Mouse (Mus musculus) retina, postnatal 1 day (tissue): ENCODE data around the gene Epb41l2.

Experiments
- DNase-seq: peaks from one replicate; pipeline ENCODE4 v3.0.0-alpha.2; 2012

The Epb41l2 gene

DNA sequence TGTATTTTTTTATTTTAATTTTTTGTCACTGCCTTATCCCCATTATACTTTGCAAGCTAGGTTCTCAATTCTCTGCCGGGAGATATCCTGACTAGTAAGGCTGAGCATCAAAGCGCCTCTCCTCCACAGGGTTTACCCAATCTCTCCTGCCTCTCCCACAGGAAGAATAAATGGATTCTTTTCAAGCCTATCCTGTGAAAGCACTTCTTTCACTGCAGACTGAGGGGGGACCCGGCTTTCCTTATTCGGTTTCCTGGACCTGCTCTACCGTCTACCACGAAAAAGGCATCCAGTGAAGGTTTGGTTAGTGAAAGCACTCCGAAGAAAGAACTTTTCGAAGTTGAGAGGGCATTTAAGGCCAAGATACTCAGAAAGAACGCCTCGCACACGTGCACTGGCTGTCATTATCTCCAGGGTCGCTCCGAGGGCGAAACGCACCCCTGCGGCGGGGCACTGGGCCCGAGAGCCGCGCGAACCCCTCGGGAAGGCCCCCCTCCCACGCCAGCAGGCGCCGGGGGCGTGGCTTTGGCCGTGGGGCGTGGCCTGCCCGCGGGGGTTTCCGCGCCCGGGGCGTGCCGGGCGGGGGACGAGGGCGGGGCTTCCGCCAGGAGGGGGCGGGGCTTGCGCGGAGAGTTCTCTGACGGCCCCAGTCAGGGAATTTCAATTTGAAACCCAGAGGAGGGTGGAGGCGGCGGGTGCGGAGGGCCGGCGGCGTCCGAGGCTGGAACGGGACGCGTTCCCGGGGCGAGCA lies at the start of gene Epb41l2:
Epb41l2 (plus strand) TSS at position 591 of the 751 bp plus-strand sequence.
- peak; percentile 91 for DNase-seq

DNA sequence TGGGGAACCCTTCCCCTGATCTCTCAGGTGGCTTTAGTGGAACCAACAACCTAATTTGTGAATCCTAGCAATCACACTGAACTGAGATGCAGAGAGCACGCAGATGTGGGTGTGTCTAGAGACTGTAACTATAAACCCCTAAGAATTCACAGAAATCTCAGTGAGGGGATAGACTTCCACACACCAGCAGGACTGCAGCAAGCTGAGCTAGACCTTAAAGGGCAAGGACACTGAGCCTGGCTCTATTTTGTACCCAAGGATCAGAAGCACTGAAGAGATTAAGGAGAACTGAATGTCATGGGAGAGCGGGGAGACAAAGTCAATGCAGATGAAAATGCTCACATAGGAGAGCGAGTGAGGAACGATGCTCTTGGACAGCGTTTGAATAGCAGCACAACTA lies 49.6 kb upstream of the Epb41l2 start:
- DNase-seq, result no peak

- no peak for DNase-seq
These were observed 48.9 kb upstream of the Epb41l2 start for GRCm38 (mm10) chr10:25310736-25311135.

DNA sequence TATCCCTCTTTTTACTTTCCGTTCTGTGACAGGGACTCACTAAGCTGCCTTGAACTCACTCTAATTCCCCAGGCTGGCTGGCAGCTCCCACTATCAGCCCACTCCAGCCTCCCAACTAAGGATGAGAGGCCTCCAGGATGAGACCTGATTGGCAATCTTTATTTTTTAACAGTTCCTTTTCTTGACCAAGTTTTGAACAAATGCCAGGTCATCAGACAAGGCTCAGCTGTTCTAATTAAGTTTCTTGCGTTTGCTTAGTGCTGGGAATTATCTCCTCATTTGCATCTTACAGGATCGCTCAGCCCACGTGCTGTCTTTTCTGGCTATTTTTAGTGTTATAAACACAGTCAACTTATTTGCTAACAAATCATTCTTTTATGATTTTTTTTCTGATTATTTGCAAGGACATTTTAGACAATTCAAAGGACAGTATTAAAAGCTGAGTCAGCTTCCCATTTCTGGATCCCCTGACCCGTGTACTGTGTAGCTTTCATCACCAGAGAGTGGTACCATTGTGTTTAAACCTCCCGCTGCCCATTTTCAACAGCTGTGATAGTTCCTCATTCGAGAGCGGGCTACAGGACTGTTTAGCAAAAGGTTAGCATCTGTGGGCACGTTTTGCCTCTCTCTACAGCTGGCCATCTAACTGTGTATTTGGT lies 47.9 kb upstream of the Epb41l2 start:
- peak; percentile 68 for DNase-seq

DNA sequence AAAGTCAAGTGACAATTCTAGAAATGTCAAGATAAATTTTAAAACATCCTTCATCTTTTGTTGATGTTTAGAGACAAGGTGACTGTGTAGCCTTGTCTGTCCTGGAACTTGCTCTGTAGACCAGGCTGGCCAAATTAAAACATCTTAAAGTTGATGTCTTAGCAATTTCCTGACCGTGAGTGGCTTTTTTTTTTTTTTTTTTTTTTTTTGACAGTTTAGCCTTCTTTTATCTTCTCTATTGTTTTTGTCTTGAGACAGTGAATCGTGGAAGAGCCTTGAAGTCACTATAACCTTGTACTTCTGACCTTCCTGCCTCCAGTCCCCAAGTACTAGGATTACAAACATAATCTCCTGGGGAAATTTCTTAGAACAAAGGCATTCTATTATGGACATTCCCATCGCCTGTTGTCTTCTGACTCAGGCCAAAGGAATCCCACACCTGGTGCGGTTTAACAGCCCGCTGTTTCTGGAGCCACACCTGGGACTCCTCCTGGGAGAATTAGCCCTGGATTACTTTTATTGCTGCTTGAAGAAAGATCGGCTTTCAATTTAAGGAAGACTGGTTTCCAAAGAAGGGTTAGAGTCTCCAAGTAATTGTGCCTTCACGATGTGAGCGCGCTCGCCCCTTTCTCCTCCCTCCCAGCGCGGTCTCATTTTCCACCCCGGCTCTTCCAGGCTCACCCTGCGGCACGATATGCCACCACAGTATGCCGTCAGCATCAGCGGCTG lies 45.6 kb upstream of the Epb41l2 start:
- DNase-seq, result no peak

GRCm38 (mm10) chr10:25317665-25318064 lies 41.9 kb upstream of the Epb41l2 start:
- DNase-seq, result no peak

DNA sequence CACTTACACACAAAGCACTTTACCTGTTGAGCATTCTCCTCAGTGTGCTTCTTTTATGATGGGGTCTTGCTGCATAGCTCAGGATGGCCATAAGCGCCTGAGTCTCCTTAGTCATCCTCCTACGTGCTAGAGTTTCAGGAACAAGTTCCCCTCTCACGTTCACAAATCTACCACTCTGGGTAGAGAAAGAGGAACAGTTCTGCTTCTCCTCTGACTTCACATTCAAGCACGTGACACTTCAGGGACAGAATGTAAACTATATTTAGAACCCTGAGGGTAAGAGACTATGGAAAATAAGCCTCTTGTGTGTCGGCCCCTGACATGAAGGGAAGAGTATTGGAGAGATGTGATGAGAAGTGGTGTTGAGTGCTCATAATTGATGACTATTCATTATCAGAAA lies 41.2 kb upstream of the Epb41l2 start:
- DNase-seq, result no peak

- no peak for DNase-seq
These were observed 40.1 kb upstream of the Epb41l2 start for GRCm38 (mm10) chr10:25319531-25319930.

DNA sequence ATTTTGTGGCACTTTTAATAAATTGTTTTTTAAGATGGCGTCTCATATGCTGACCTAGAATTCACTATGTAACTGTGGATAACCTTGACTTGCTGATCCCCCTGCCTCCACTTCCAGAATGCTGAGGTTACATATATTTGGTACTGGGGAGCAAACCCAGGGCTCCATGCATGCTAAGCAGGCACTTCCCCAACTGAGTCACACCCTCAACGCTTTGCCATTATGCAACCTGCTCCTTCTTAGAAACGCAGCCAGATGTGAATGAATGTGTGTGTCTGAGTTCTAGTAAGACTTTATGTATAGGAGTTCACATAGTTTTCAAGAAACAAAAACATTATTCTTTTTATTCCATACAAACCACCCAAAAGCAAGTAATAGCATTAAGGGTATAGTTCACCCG lies 38.4 kb upstream of the Epb41l2 start:
- no peak for DNase-seq

- peak; percentile 40 for DNase-seq
These were observed 33.9 kb upstream of the Epb41l2 start for GRCm38 (mm10) chr10:25325690-25326089.

GRCm38 (mm10) chr10:25327511-25327910 lies 32.1 kb upstream of the Epb41l2 start:
- no peak for DNase-seq

GRCm38 (mm10) chr10:25330094-25330493 lies 29.5 kb upstream of the Epb41l2 start:
- no peak for DNase-seq

DNA sequence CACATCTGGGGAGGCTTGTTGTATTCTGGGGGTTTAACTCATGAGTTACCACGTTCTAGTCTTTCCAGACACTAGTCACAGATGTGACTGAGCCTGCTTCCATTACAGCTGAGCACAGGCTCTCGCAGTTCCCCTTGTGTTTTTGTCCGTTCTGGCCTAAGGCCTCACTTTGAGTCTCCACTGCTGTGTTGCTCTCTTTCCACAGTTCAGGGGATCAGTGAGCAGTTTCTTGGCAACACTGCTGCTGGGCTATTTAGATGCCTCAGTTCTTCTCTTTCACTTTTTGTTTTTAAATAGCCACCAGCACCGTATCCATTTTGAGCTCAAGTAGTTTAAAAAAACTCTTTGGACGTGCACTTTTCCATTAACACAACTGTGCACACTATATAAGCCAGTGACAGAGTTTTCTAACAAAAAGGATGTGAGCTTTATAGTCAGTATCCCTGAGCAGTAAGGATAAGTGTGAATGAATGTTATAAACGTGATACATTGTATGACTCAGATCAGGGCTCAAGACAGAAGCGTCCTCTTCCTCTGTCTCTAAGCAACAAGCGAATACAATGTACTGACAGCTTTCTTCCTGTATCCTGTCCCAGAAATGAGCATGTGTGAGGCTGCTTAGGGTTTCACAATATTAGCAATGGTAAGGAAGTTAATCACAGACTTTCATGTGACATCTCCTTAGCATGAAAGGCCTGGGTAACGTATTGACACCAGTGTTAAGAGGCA lies 28.1 kb upstream of the Epb41l2 start:
- peak; percentile 33 for DNase-seq

DNA sequence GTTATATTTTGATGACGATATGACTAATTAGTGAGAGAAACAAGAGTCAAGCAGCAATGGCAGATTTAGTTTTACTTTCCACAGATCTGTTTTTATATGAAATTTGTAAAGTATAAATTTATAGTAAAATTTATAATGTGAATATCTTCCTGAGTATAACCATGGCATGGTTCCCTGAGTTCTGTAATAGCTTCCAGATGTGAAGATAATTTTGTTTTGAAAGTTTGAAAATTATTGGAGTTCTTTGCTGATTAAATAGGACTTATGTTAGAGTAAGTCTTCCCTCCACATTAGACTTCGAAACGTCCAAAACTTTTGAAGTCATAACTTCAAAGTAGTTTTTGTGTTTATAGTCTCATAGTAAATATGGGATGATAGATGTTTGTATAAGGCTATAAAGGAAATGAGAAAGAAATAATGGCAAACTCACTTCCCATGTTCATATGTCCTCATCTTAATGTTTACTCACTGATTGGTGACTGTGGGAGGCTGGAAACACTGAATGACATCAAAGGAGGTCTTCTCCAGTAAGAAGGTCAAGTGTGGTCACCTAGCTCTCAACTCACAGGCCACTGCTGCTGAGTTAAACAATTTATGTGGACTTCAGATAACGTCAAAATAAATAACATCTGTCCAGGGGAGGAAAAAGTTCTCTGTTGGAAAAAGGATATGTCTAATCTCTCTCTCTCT lies 26.1 kb upstream of the Epb41l2 start:
- no peak for DNase-seq

DNA sequence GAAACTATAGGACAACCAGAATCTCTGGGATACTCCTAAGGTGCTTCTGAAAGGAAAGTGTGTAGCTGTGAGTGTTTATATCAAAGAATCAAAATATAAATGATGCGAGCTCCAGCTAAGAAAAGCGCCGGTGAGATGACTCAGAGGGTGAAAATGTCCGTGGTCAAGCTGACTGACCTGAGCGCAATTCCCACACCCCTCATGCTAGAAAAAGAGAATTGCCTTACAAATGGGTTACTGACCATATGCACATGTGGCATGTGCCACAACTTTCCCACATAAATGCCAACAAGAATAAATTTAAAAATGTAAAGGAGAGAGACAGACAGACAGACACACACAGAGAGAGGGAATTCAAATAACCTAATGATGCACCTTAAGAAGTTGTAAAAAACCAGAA lies 18.9 kb upstream of the Epb41l2 start:
- DNase-seq, result no peak

DNA sequence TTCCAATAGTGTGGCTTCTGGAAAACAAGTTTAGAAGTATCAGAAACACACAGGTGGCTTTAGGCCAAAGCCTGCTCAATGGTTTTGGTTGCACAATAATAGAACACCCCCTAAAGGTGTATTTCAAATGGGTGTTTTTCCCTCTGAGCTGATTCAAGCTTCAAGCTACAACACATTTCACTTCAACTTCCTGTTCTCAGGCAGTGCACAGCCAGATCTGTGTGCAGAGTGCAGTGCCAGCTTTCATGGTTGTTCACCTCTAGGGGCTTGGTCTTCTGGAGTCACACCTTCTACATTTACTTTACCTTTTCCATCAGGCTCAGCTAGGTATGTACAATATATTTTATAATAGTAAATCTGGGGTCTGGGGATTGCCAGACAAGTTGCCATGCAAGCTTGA lies 16.8 kb upstream of the Epb41l2 start:
- DNase-seq, result no peak

DNA sequence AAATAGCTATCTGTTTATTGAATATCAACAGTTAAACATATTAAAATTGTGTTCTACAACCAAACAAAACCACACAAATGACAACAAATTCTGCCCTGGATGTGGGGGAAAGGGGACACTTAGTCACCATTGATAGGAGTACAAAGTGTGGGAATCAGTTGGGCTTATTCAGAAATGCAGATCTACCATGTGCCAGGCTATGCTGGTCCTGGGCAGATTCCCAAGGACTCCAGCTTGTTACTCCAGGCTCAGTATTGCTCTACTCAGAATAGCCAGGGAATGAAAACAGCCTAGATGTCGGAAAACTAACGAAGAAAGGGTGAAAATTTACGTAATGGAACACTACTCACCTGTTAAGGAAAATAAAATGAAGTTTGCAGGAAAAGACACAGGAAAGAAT lies 5.7 kb upstream of the Epb41l2 start:
- no peak for DNase-seq

DNA sequence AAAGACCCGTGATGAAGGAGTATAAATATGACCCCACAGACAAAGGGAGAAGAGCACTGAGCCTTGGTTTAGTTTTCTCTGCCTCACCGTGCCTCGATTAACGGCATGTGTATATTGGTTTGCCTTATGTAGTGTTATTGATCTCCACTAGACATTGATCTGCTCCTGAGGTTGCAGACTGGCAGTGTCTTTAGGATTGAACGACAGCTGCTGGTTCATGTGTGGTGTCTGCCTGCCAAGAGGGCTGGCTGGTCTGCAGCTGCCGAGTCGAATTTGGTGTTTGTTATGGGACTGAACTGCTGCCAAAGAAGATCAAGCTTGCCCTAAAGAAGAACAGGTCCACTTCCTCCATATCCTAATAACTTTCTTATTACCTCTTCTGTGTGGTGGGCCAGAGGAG lies 5.2 kb upstream of the Epb41l2 start:
- DNase-seq, result no peak

GRCm38 (mm10) chr10:25359959-25360811 lies 587 bp downstream of the Epb41l2 start:
- peak; percentile 45 for DNase-seq

- DNase-seq, result no peak
These were observed 2.6 kb downstream of the Epb41l2 start for GRCm38 (mm10) chr10:25362235-25362634.

- no peak for DNase-seq
These were observed 5.6 kb downstream of the Epb41l2 start for GRCm38 (mm10) chr10:25365158-25365557.

DNA sequence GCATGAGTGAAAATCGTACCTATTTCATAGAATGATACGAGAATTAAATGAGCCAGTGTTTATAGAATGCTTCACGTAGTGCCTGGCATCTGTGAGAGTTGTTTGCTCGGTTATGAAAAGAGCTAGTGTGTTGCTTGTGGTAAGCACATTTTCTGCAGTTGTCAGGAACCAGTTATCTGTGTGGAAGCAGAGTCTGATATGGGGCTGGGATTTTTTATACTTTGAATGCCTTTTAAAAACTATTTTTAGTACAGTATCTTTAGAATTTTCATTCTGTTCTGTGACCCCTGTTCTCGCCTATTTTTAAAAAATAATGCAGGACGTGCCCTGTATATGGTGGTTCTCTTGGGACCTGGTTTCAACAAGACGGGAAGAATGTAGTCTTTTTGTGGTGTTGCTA lies 6.1 kb downstream of the Epb41l2 start:
- no peak for DNase-seq
